Mouse (Mus musculus) urinary bladder, postnatal 14 days (tissue): ENCODE measurements around the gene Nupr1l.
"Not testable (repeated sequence)": the region's sequence is repeated elsewhere in the genome, so short reads cannot be mapped to it uniquely, and the experiment has no call there.

ENCODE experiments used
- DNase-seq: peaks from one replicate; pipeline ENCODE4 v3.0.0; 2021; ENCODE audit warnings: low spot score

The Nupr1l gene

DNA sequence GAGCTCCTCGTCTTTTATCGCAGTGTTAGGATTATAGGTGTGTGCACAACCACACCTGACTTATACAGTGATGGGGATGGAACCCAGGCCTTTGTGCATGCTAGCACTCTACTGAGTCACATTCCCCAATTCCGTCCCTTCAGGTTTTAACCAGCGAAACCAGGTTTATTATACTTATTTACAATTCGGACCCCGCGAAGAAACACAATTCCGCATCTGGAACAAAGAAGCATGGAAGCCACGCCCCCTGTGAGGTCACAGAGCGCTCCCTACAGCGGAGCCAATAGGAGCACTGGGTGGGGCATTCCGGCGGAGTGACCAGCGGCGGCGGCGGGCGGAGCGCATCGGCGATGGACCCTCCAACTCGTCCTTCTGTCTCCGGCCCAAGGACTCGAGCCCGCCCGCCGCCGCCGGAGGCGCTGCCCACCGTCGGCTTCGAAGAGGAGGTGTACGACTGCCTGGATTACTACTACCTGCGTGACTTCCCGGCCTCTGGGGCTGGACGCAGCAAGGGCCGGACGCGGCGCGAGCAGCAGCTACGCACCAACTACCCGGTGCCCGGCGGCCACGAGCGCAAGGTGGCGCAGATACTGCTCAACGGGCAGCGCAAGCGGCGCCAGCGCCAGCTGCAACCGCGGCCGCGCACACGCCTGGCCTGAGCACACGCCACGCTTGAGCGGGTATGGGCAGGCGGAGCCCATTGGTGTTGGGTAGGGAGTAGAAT, at the start of gene Nupr1l:
Gene Nupr1l (plus strand): TSS at position 299 of the 724 bp plus-strand sequence.
- DNase-seq: peak; percentile 94

DNA sequence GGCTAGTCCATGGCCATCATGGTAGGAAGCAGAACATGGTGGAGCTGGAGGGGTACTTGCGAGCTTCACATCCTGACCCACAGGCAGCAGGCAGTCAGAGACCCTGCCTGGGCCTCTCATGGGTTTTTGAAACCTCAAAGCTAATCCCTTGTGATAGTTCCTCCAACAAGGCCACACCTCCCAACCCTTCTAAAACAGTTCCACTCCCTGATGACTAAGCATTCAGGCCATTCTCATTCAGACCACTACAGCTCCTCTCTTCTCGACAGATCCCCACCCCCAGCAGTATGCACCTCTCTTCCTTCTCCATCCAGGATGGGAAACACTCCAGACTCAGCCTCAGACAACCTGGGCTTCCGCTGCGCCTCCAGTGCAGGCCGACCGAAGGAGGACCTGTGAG, 46.0 kb upstream of the Nupr1l start:
- DNase-seq: no peak

DNA sequence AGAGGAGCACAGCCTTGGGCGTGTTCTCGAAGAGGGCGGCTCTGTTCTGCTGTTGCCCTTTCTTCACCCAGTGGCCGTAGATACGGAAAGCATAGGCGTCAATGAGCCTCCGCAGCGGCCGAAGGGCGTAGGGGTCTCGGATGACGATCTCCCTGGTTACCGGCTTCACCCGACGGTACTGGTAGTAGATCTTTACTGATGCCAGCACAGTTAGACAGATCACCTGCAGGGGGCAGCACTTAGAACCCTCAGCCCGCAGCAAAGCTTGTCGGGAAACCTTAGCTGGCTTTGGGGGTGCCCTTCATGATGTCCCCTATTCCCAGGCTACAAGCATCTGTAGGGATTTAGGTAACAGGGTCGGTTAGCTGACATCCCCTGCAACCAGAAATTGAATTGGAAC, 43.9 kb upstream of the Nupr1l start:
- peak; percentile 24 for DNase-seq

DNA sequence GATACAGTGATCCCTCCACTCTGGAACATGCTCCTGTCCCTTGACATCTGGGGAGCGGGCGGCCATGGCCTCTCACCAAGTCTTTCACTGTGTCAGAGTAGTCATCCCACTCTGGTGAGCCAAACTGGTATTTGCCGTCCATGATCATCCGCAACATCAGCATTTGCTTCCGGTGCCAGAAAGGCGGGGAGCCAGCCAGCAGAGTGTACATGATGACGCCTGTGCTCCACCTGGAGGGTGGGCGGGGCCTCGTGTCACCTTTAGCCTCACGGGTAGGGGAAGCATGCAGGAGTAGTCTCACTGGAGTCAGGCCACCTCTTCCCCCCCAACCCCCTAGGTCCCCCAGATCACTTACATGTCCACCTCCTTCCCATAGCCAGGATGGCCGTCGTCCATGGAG, 42.5 kb upstream of the Nupr1l start:
- DNase-seq: no peak

DNA sequence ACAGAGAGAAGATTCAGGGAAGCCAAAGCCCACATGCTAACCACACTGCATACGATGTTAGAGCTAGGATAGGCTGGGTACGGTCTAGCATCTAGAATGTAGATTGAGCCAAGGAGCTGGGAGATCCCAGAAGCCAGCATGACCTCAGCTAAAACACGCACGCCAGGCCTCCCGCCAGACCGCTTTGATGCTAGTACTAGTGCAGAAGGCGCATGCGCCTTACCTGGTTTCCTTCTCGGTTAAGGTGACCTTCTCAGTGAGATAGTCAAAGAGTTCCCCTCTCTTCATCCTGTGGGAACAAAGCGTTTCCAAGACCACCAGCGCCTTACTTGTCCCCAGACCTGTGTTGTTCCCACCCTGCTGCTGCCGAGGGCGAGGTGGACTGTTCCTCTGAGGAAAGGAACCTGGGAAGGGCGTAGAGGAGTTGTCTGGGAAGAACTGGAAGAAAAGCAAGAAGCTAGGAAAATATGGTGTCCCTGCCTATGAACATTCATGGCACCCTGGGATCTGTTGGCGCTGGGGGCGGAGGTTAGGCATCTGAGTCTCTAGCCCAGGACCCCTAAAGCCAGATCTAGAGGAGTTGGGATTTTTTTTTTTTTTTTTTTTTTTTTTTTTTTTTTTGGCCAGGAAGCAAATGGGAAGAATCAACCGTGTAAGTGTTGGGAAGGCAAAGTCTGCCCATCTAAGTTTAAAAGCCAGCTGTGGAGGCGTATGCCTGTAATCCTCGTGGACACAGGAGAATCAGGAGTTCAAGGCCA, 38.9 kb upstream of the Nupr1l start:
- DNase-seq: no peak

DNA sequence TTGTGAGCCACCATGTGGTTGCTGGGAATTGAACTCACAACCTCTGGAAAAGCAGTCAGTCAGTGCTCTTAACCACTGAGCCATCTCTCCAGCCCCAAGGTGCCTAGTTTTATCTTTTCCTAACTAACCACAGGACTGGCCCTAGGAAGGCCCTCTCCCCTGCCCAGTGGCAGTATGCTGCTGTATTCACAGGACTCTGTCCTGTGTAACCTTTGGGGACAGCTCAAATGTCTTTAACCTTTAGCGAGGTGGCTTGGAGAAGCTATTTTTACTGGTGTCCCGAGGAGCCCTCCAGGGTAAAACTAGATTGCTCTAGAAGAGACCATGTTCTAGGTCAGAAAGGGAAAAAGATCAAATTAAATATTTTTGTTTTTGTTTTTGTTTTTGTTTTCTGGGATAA, 37.1 kb upstream of the Nupr1l start:
- no peak for DNase-seq

DNA sequence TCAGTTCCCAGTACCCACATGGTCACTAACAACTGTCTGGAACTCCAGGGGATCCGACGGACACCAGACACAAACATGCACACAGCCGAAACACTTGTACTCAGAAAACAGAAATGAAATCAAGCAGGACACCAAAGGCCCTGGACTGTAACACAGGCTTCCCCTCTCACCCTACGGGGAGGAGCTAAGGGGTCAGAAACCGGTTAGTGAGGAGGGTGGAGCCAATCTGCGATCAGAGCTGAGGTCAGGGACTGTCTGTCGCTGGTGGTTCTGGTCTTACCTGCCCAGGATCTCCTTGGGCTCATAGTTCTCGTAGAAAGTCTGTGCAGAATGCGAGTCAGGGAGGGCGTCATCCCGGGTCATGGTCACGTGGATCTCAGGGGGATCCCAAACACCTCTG, 34.4 kb upstream of the Nupr1l start:
- DNase-seq: no peak

DNA sequence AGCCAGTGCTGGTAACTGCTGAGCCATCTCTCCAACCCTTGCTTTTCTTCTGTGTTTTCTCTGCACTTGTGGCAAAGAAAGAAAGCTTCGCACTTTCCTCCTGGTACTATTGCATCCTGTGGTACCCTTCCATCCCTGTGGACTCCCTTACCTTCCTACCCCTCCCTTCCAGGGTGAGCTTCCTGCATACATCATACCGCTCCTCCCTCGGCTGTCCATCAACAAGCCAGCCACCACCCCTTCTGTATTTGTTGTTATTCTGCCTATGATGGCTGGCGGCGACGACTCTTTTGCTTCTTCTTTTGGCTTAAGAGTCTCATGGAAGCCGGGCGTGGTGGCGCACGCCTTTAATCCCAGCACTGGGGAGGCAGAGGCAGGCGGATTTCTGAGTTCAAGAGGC, 33.2 kb upstream of the Nupr1l start:
- DNase-seq: no peak

DNA sequence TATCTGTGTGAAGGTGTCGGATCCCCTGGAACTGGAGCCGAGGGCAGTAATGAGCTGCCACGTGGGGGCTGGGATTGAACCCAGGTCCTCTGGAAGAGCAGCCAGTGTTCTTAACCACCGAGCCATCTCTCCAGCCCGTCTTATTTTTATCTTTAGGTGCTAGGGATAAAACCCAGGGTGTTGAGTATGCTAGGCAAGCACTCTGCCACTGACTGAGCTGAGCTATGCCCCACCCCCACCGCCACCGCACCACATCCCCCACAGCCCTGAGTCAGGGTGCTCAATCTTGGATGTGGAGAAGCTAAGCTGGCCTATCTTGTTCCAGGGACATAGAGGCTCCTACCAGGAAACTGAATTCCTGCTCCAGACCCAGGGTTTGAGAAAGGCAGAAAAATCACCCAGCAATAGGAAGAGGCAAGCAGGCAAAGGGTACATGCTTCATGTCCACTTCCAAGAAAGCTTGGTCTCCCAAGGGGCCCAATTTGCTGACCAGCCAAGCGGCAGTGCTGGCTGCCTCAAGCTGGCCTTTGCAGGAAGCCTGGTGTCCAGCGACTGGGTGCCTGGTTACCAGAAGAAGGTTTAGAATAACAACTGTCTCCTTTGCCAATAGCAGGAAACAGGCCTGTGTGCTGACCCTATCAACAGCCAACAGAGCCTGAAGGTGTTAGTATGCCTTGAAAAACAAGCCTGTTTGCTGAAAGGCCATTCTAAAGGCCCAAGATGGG, 30.4 kb upstream of the Nupr1l start:
- no peak for DNase-seq

DNA sequence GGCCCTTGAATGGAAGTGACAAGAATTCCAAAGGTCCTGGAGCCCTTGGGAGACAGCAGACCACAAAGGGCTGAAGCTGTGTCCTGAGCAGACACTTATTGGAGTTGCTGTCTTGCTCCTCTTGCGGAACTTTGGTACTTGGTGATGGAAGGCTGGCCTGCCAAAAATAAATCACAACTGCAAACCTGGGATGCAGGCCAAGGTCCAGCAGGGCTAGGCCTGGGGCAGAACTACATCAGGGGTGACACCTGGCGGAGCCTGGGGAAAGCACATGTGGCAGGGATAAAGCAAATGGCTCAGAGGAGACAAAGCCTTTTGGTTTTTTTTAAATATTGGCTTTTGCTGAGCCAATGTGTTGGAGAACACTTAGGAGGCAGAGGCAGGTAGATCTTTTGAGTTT, 29.4 kb upstream of the Nupr1l start:
- DNase-seq: peak; percentile 57

DNA sequence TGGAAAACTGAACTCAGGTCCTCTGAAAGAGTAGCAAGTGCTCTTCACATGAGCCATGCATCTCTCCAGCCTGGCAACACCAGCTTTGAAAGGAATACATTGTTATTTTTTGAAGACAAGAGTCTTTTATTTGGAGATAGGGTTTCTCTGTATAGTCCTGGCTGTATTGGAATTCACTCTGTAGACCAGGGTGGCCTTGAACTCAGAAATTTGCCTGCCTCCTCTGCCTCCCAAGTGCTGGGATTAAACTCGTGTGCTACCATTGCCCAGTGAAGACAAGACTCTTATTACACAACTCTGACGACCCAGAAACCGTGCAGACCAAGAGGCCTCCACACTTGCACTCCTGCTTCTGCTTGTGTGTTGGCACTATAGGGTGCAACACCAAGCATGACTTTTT, 28.5 kb upstream of the Nupr1l start:
- DNase-seq: no peak

DNA sequence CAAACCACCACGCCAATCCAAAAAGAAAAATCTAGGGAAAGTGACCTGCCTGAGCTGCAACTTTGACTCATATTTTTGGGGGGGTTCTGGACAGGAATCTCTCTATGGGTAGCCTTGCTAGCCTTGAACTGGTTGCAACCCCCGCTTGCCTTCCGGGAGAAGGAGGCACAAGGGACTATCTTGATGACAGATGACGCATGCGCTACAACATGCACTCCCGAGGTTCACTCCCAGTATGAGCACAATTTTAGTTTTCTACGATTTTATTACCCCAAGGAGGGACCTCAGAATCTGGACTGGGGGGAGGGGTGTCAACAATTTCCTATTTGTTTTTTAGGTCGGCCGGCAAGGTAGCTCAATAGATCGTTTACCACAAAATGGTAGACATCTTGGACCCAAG, 22.1 kb upstream of the Nupr1l start:
- no peak for DNase-seq

DNA sequence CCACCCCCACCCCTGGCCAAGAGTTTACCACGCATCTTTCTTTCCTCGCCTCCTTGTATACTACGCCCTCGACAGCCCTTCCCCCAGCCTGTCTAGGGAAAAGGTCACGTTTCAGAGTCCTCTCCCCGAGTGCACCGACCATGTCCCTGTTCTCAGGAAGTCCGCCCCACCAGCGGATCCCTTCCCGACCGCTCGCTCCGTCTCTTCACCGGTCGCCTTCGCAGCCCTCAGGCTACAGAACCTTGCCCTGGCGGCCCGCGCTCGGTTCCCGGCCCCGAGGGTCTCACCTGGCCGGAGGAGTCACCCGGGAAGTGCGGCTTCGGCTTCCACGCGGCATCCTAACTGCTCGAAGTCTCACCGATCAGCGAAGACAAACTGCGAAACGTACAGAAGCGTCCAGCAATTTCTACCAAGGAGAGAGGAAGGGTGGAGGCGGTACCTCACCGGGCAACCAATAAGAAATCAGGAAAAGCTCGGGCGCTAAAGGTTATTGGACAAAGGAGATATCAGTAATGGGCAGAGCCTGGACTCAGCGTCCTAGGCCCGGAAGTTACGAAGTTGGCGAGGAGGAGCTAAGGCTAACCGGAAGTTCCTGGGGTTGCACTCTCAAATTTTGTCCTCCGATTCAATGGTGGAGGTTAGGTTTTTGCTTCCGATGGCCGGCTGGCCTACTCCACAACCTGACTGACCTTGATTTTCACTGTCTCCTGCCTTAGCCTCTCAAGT, 21.3 kb upstream of the Nupr1l start, which contains the start of gene Chchd2:
Gene Chchd2 (minus strand): TSS at position 560 of the 726 bp plus-strand sequence.
- DNase-seq: peak; percentile 92

DNA sequence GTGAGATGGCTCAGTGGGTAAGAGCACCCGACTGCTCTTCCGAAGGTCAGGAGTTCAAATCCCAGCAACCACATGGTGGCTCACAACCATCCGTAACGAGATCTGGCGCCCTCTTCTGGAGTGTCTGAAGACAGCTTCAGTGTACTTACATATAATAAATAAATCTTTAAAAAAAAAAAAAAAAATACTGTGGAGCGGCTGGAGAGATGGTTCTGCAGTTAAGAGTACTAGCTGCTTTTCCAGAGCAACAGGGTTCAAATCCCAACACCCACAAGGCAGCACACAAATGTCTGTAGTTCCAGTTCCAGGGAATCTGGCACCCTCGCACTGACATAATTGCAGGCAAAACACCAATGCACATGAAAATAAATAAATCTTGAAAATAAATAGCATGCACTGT, 17.9 kb upstream of the Nupr1l start:
- not testable (repeated sequence) for DNase-seq

DNA sequence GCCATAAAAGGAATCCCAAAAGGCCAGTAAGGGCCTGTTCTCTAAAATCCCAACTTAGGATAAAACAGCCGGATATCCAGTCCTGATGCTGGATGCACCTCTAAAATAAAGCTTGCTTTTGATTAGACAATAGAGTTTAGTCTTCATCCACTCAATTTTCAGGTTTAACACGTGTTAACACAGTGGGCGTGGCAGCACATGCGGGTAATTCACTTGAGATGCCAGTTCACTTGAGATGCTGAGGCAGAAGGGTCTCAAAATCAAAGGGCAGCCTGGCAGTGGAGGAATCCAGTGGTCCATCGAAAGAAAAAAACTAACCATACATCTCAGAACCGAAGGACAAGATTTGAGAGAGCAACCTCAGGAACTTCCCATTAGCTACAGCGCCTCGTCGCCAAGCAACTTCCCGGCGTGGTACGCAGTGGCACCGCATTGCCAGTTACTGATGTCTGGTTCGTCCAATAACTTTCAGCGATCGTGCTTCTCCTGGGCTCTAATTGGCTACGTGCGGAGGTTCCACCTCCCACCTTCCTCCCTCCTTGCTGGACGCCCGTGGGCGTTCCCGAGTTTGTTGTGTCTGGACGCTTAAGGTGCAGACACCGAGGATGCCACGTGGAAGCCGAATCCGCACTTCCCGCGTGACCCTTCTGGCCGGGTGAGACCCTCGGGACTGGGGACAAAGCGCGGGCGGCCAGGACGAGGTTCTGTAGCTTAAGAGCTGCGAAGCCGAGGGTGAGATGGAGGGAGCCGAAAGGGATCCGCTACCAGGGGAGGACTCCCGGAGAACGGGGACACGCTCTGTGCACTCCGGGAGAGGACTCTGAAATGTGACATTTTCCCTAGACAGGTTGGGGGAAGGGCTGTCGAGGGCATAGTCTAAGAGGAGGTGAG, 12.9 kb upstream of the Nupr1l start, which contains the start of gene Zbed5:
Gene Zbed5 (plus strand): TSS at position 526 of the 891 bp plus-strand sequence.
- DNase-seq: peak; percentile 87

DNA sequence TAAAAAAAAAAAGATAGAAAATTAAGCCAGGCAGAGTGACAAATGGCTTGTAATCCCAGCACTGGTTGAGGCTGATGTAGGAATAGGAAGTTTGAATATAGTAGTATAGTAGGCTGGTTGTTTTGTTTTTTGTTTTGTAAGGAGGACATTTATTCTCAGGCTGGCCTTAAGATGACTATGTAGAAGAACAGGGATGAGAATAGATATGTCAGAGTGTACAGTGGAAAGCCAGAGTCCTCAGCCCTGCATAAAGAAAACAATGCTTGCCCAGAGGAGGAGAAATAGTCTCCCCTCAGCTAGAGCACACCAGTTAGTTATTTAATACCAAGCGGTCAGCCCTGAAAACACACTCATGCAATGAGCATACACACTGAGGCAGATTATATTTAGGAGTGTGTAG, 9.9 kb upstream of the Nupr1l start, which contains the start of gene Phkg1:
Gene Phkg1 (minus strand): TSS at position 101 of the 400 bp plus-strand sequence.
- DNase-seq: no peak

DNA sequence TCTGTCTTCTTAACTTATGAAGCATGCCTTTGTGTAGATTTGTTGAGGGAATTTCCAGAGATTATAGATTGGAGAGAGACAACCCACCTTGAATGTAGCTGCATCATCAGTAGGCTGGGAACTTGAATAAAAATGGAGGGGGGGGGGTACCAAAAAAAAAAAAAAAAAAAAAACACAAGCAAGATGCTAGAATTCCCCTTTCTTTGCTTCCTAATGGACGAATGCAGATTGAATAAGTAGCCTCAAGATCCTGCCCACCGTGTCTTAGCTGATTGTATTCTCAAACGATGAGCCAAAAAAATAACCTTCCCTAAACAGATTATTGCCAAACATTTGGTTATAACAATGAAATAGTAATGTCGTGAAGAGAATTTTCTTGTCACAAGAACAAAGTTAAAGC, 565 bp upstream of the Nupr1l start:
- no peak for DNase-seq

DNA sequence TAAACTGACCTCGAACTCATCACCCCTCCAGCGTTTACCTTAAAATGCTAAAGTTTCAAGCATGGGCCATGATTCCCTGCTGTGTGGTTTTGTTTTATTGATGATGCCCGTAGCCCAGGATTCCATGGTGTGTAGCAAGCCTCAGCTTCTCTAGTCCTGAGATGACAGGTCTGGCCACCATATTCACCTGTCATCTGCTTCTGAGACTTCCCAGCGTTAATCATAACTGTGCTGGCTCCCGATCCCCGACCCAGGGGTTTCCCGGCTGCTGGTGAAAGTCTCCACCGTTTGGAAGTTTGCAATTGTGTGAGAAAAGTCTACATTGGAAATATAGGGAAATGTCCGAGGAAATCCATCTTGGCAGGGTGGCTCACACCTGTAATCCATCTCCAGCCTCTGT, 807 bp downstream of the Nupr1l start:
- no peak for DNase-seq

DNA sequence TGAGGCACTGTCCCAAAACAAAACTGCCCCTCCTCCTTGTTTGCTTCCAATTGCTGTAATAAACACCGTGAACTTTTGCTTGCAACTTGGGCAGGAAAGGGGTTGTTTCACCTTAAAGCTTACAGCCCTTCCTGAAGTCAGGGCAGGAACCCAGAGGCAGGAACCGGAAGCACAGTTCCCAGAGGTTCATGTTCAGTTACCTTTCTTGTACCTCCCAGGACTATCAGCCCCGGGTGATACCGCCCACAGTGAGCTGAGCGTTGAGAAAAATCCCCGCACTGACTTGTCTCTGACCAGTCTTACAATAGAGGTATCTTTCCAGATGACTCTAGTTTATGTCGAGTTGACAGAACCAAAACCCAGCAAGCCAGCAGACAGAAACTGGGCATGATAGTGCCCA, 1.3 kb downstream of the Nupr1l start:
- DNase-seq: no peak

DNA sequence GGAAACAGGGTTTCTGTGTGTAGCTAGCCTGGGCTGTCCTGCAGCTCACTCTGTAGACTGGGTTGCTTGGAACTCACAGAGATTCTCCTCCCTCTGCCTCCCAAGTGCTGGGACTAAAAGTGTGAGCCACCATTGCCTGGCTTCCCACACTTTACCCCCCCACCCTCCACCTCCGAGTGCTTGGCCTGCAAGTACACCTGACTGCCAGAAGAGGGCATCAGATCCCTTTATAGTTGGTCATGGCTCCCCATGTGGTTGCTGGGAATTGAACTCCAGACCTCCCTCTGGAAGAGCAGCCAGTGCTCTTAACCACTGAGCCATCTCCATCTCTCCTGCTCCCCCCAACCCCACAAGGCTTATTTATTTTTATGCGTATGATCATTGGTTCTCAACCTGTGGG, 5.7 kb downstream of the Nupr1l start:
- DNase-seq: no peak

DNA sequence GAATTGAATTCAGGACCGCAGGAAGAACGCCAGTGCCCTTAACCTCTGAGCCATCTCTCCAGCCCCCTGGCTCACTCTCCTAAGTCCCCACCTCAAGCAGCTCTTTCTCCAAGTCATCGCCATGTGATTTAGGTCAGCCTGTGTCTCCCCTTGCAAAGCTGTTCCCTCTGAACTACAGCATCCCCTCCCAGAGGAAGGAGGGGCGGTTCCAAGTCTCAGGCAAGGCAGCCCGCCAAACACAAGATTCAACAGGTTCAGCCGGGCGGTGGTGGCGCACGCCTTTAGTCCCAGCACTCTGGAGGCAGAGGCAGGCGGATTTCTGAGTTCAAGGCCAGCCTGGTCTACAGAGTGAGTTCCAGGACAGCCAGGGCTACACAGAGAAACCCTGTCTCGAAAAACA, 7.2 kb downstream of the Nupr1l start:
- not testable (repeated sequence) for DNase-seq
